Mouse (Mus musculus) thymus, adult 2 months (tissue): ENCODE measurements around the gene Lrrc4c. TPM values are rescaled to one million over a fixed set of nuclear protein-coding genes. Genes with fewer than 3 reads are reported as not detected.

Experiments
- DNase-seq: peaks from one replicate; pipeline ENCODE4 v3.0.0; 2021
- H3K27ac ChIP-seq: fragments of 200-500 bp; 2 replicates; pipeline ENCODE4 v1.5.1; 2012; ENCODE audit warnings: low read length, control low read depth; ENCODE audit not compliant: control insufficient read depth, insufficient read depth
- H3K27me3 ChIP-seq: fragments of 200-500 bp; 2 replicates; pipeline ENCODE4 v1.6.1; 2012; ENCODE audit warnings: mild to moderate bottlenecking, low read length, moderate library complexity, mixed read lengths; ENCODE audit not compliant: control insufficient read depth, insufficient read depth
- H3K36me3 ChIP-seq: fragments of 200-500 bp; 2 replicates; pipeline ENCODE4 v1.6.1; 2012; ENCODE audit warnings: mild to moderate bottlenecking, low read length, moderate library complexity; ENCODE audit not compliant: control insufficient read depth, insufficient read depth
- H3K4me1 ChIP-seq: fragments of 200-500 bp; replicated peaks from 2 replicates; pipeline ENCODE4 v1.6.1; 2012; ENCODE audit warnings: low read length; ENCODE audit not compliant: control insufficient read depth, insufficient read depth
- H3K4me3 ChIP-seq: fragments of 200-500 bp; 2 replicates; pipeline ENCODE4 v1.5.1; 2012; ENCODE audit warnings: mild to moderate bottlenecking, low read length, control low read depth, moderate library complexity; ENCODE audit not compliant: control insufficient read depth, insufficient read depth
- CTCF ChIP-seq: fragments of 200-500 bp; IDR thresholded peaks from 2 replicates; pipeline ENCODE4 v1.5.1; 2012; ENCODE audit warnings: mild to moderate bottlenecking, control low read depth, low read length, moderate library complexity, borderline replicate concordance; ENCODE audit not compliant: control insufficient read depth, poor library complexity, insufficient read depth; ENCODE audit errors: extremely low read depth
- POLR2A ChIP-seq: fragments of 200-500 bp; IDR thresholded peaks from 2 replicates; pipeline ENCODE4 v1.6.1; 2012; ENCODE audit warnings: mild to moderate bottlenecking, low read length, control low read depth, moderate library complexity; ENCODE audit not compliant: control insufficient read depth, poor library complexity, insufficient read depth; ENCODE audit errors: extremely low read depth
- WGBS: fragments of 180-500 bp; shearing (Covaris S2); methylation state at CpG from one replicate; pipeline ENCODE4 v1.1.7; 2018; 5-methylcytosine and 5-hydroxymethylcytosine counted together
- polyA plus RNA-seq: library from polyadenylated mRNA; depleted of rRNA; stranded (reverse); fragments of >200 nt; gene quantifications from 2 replicates; pipeline ENCODE4 v1.2.3, GENCODE M21; 2012

Gene Lrrc4c
- polyA plus RNA-seq, 1 experiment, result 0.18 TPM

- no peak overlapping the region for H3K4me3 ChIP-seq
- TF ChIP-seq CTCF (no peak), POLR2A (no peak)
- no peaks in the 10 kb centered on the region for H3K27me3 ChIP-seq
- DNase-seq, result no peak
- 19% methylated on average over 7 of the region's 7 CpGs for WGBS
- no peaks in the 10 kb centered on the region for H3K36me3 ChIP-seq
- H3K27ac ChIP-seq, result no peak overlapping the region
- no peaks in the 10 kb centered on the region for H3K4me1 ChIP-seq
Observed at GRCm38 (mm10) chr2:96318556-96318955, 587 bp downstream of the Lrrc4c start.

GRCm38 (mm10) chr2:96319201-96319600 lies 1.2 kb downstream of the Lrrc4c start:
- no peak for DNase-seq
- H3K4me1 ChIP-seq, result no peaks in the 10 kb centered on the region
- H3K36me3 ChIP-seq, result no peaks in the 10 kb centered on the region
- TF ChIP-seq POLR2A, result no peak
- no peak for TF ChIP-seq CTCF
- no peak overlapping the region for H3K4me3 ChIP-seq
- WGBS, result 32% methylated on average over 8 of the region's 8 CpGs
- no peaks in the 10 kb centered on the region for H3K27me3 ChIP-seq
- H3K27ac ChIP-seq, result no peak overlapping the region

- TF ChIP-seq POLR2A (no peak), CTCF (no peak)
- WGBS, result 62% methylated on average over 6 of the region's 6 CpGs
- no peak for DNase-seq
- H3K4me3 ChIP-seq, result no peak overlapping the region
- H3K4me1 ChIP-seq, result no peaks in the 10 kb centered on the region
- H3K27ac ChIP-seq, result no peak overlapping the region
- H3K36me3 ChIP-seq, result no peaks in the 10 kb centered on the region
- no peaks in the 10 kb centered on the region for H3K27me3 ChIP-seq
Observed at GRCm38 (mm10) chr2:96319649-96320048, 1.7 kb downstream of the Lrrc4c start.

- H3K27me3 ChIP-seq, result no peaks in the 10 kb centered on the region
- no peak for DNase-seq
- no peak overlapping the region for H3K27ac ChIP-seq
- no peaks in the 10 kb centered on the region for H3K4me1 ChIP-seq
- H3K4me3 ChIP-seq, result no peak overlapping the region
- TF ChIP-seq CTCF (no peak), POLR2A (no peak)
- WGBS, result 28% methylated on average over 3 of the region's 3 CpGs
- H3K36me3 ChIP-seq, result no peaks in the 10 kb centered on the region
Observed at GRCm38 (mm10) chr2:96334652-96335051, 16.7 kb downstream of the Lrrc4c start.

GRCm38 (mm10) chr2:96337354-96337753 lies 19.4 kb downstream of the Lrrc4c start:
- WGBS, result 61% methylated on average over 1 of the region's 1 CpGs
- no peak for TF ChIP-seq POLR2A
- no peak for TF ChIP-seq CTCF

GRCm38 (mm10) chr2:96401186-96401811 lies 83.3 kb downstream of the Lrrc4c start:
- TF ChIP-seq POLR2A, result no peak
- TF ChIP-seq CTCF, result no peak
- no peak overlapping the region for H3K27ac ChIP-seq

More at GRCm38 (mm10) chr2:96337354-96337753, 19.4 kb downstream of the Lrrc4c start:
- Histone ChIP-seq H3K4me1 (no peaks in the 10 kb centered on the region), H3K4me3 (no peak overlapping the region), H3K27ac (no peak overlapping the region), H3K27me3 (no peaks in the 10 kb centered on the region), H3K36me3 (no peaks in the 10 kb centered on the region)
- DNase-seq, result no peak

GRCm38 (mm10) chr2:96402514-96402913 lies 84.5 kb downstream of the Lrrc4c start:
- H3K27me3 ChIP-seq, result no peaks in the 10 kb centered on the region
- no peak for TF ChIP-seq POLR2A
- no peak for TF ChIP-seq CTCF
- H3K4me3 ChIP-seq, result no peak overlapping the region
- no peak overlapping the region for H3K27ac ChIP-seq
- no peak for DNase-seq
- 78% methylated on average over 2 of the region's 2 CpGs for WGBS
- no peaks in the 10 kb centered on the region for H3K36me3 ChIP-seq
- no peaks in the 10 kb centered on the region for H3K4me1 ChIP-seq

More at GRCm38 (mm10) chr2:96401186-96401811, 83.3 kb downstream of the Lrrc4c start:
- WGBS, result 93% methylated on average over 1 of the region's 1 CpGs
- H3K4me1 ChIP-seq, result no peaks in the 10 kb centered on the region
- H3K4me3 ChIP-seq, result no peak overlapping the region
- no peaks in the 10 kb centered on the region for H3K27me3 ChIP-seq
- no peaks in the 10 kb centered on the region for H3K36me3 ChIP-seq
- no peak for DNase-seq
